Mouse (Mus musculus): ENCODE results near the gene Tnc. TPM values are rescaled to one million over a fixed set of nuclear protein-coding genes. Genes with fewer than 3 reads are reported as not detected.

Tnc gene
- polyA plus RNA-seq, 1 experiment from 2014 or later, result 41.1 TPM

DNA sequence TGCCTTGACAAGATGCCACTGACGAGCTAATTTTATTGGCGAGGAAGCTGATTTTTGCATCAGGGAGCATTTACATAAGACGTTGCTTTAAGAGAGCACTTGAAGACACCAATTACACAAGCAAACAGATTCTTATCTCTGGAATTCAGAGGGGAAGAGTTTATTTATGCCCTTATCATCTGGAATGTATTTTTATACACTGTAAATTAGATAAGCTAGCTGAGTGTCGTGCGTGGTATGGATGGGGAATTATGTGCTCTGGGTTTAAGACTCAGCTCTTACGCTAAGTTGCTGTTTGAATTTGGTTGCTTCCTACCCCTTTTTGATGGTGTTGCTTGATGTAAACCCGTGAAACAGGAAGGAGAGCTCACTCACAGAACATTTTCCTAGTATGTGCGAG lies 130.1 kb downstream of the Tnc start:
- H3K4me2 ChIP-seq, result peak overlapping the region; percentile 8; the same call in 1 of the 2 replicates
- H3K27me3 ChIP-seq, result no peaks in the 10 kb centered on the region
- no peak overlapping the region for H3K4me3 ChIP-seq
- H3K4me1 ChIP-seq, result peaks cover 22% of the 10 kb centered on the region
- WGBS, result 6% methylated on average over 8 of the region's 8 CpGs
- H3K9me3 ChIP-seq, result no peaks in the 10 kb centered on the region
- H3K27ac ChIP-seq, result peak overlapping the region; percentile 63
- ATAC-seq (ENCODE audit: borderline replicate concordance, extremely low read depth, low FRiP score, low TSS enrichment), result peak; percentile 88
- no peaks in the 10 kb centered on the region for H3K36me3 ChIP-seq
- no peak overlapping the region for H3K9ac ChIP-seq

DNA sequence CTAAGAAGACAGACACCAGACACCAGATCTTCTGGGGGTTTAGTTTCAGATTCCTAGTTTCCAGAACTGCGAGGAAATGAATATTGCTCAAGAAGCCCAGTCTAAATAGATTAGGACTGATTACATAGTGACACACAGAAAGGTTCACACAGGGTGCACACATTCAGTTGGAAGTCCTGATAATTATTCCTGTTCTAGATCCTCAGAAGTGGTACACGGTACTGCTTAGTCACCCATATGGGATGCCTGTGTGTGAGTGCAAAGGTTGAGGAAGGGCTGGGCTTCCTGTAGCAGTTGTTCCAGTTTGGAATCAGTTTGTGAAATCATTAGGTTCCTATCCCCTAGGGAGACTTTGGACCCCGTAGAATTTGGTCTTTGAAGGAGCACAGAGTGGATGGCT lies 130.5 kb downstream of the Tnc start:
- H3K9me3 ChIP-seq, result no peaks in the 10 kb centered on the region
- H3K4me2 ChIP-seq, result 0 out of 2 replicates have a peak overlapping the region, but pooled peaks have one; percentile 8
- H3K9ac ChIP-seq, result no peak overlapping the region
- H3K27me3 ChIP-seq, result no peaks in the 10 kb centered on the region
- peak overlapping the region; percentile 54 for H3K27ac ChIP-seq
- WGBS, result 16% methylated on average over 3 of the region's 3 CpGs
- peak; percentile 63; the same call in 1 of the 2 replicates for ATAC-seq (ENCODE audit: borderline replicate concordance, extremely low read depth, low FRiP score, low TSS enrichment)
- peaks cover 22% of the 10 kb centered on the region for H3K4me1 ChIP-seq
- H3K4me3 ChIP-seq, result no peak overlapping the region
- H3K36me3 ChIP-seq, result no peaks in the 10 kb centered on the region

Other genes with a start within 250 kb of the Tnc start
- gene Tnfsf8, start 185.7 kb downstream of the Tnc start, polyA plus RNA-seq (2015; fragmentation: Nextera tagmentation; extraction: Ambion mirVana), result 0.05 and 0.11 TPM in 2 replicates

All from lung, embryonic 15.5 days (tissue).